Mouse (Mus musculus): ENCODE data around the gene Rreb1. TPM values are rescaled to one million over a fixed set of nuclear protein-coding genes. Genes with fewer than 3 reads are reported as not detected.

The Rreb1 gene
- polyA plus RNA-seq, 2 experiments: 19.0 to 21.4 TPM

DNA sequence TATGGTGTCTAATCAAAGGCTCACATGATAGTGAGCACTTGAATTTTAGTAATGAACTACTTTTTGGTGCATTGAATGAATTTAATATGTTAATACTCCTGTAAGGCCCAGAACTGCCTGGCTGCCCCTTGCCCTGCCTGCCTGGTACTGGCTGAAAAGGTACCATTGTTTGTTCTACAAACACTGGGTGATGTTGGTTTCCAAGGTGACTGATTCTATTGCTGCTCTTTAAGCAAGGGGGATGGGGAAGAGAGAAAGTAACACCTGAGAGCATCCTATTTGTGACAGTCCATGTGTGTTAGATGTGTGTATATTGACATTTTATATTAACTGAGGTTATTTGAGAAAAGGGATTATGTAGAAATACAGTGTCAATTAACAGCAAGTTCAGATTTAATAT lies 77.6 kb downstream of the Rreb1 start:
- H3K27ac ChIP-seq (replicated peaks; ENCODE audit: low read depth, low read length): no peak overlapping the region
- peaks cover 31% of the 10 kb centered on the region for H3K4me1 ChIP-seq (ENCODE audit: control insufficient read depth, insufficient read depth, low read length)
- no peak overlapping the region for H3K4me2 ChIP-seq (replicated peaks; ENCODE audit: low read depth, low read length, severe bottlenecking)
- no peaks in the 10 kb centered on the region for H3K27me3 ChIP-seq (ENCODE audit: control insufficient read depth, insufficient read depth, low read length)
- ATAC-seq (ENCODE audit: low FRiP score, low read depth): no peak
- H3K36me3 ChIP-seq (ENCODE audit: control insufficient read depth, insufficient read depth, low read length): no peaks in the 10 kb centered on the region
- TF ChIP-seq POLR2A (IDR thresholded peaks at IDR 0.05; ENCODE audit: borderline replicate concordance, extremely low read depth, insufficient read depth, insufficient read length): no peak
- H3K9me3 ChIP-seq (ENCODE audit: control insufficient read depth, low read length): no peaks in the 10 kb centered on the region
- no peak for DNase-seq (ENCODE audit: low spot score)
- H3K4me3 ChIP-seq (replicated peaks; ENCODE audit: low read length): no peak overlapping the region
- no peak overlapping the region for H3K9ac ChIP-seq (ENCODE audit: low read depth, low read length, severe bottlenecking)

DNA sequence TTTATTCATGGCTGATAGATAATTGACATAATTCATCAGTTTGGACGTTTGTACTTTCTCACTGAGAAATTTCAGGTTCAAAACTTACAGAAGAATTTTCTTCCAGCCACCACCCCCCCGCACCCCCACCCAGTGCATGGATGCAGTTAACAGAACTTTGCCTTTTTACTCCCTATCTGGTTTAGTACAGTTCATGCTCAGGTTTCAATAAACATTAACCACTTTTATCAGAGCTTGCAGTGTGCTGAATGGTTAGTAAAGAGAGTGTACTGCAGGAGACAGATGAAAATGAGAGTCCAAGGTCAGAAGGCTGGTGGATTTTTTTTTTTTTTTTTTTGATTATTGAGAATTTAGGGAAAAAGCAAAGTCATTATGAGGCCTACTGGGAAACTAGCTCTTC lies 78.3 kb downstream of the Rreb1 start:
- WGBS: 54% methylated on average over 2 of the region's 2 CpGs
- H3K4me1 ChIP-seq (ENCODE audit: control insufficient read depth, insufficient read depth, low read length): peaks cover 31% of the 10 kb centered on the region

DNA sequence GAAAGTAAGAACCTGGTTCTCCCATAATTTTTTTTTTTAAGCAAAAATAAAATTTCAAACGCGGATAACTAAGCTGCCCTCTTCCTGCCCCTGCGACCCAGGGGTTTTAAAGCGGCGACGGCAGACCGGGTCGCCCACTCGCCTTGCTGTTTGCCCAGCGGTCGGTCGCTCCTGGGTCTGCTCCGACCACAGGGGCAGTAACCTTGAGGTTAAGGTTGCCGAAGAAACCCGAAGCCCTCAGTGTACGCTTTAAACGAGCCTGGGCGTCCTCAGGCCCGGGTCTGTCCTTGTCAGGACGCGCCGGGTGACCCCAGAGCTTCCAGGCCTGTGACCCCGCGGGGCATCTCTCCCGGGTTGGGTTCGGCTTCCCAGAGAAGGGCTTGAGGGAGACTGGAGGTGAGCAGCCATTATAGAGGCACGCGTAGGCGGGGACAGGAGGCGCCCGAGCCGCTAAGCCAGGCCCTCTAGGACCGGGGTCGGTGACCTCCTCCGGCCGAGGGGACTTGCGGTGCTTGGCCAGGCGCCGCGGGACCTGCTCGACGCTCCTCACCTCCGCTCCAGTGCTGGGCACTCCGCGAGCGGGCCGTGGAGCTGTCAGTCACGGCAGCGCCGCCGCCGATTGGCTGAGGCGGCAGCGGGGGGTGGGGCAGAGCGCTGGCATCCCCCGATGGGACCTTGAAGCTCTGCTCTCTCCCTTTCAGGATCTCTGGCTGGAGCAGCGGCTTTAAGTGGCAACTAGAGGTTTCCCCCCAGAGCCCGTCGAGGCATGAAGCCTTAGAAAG lies 79.3 kb downstream of the Rreb1 start:
- Histone ChIP-seq H3K36me3 (ENCODE audit: control insufficient read depth, insufficient read depth, low read length) (no peaks in the 10 kb centered on the region), H3K4me1 (ENCODE audit: control insufficient read depth, insufficient read depth, low read length) (peaks cover 39% of the 10 kb centered on the region), H3K27me3 (ENCODE audit: control insufficient read depth, insufficient read depth, low read length) (no peaks in the 10 kb centered on the region)

More for the DNA sequence above, 78.3 kb downstream of the Rreb1 start:
- Histone ChIP-seq H3K27ac (replicated peaks; ENCODE audit: low read depth, low read length) (no peak overlapping the region), H3K9me3 (ENCODE audit: control insufficient read depth, low read length) (no peaks in the 10 kb centered on the region), H3K4me2 (replicated peaks; ENCODE audit: low read depth, low read length, severe bottlenecking) (no peak overlapping the region), H3K27me3 (ENCODE audit: control insufficient read depth, insufficient read depth, low read length) (no peaks in the 10 kb centered on the region), H3K4me3 (replicated peaks; ENCODE audit: low read length) (no peak overlapping the region), H3K36me3 (ENCODE audit: control insufficient read depth, insufficient read depth, low read length) (no peaks in the 10 kb centered on the region), H3K9ac (ENCODE audit: low read depth, low read length, severe bottlenecking) (no peak overlapping the region)
- ATAC-seq (ENCODE audit: low FRiP score, low read depth) (no peak), DNase-seq (ENCODE audit: low spot score) (no peak)
- no peak for TF ChIP-seq POLR2A (IDR thresholded peaks at IDR 0.05; ENCODE audit: borderline replicate concordance, extremely low read depth, insufficient read depth, insufficient read length)

DNA sequence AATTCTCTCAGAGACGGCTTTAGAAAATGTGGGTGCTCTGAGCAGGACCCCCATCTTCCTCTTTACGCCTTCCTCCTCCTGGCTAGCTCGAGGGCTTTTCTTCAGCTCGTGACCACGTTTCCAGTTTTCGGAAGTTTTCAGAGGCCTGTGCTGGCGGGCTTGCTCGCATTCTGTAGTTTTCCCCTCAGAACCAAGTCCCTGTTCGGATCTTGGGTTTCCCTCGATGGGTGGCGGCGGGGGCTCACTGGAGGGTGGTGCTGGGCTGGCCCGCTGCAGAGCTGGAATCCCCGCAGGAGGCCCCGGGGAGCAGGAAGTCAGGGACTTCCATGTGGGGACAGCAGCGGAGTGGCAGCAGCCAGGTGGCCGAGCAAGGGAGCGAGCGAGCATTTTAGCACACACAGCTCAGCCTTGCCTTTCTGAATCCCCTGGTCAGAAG lies 79.9 kb downstream of the Rreb1 start:
- peaks cover 42% of the 10 kb centered on the region for H3K4me1 ChIP-seq (ENCODE audit: control insufficient read depth, insufficient read depth, low read length)
- H3K9ac ChIP-seq (ENCODE audit: low read depth, low read length, severe bottlenecking): peak overlapping the region; percentile 72
- H3K9me3 ChIP-seq (ENCODE audit: control insufficient read depth, low read length): no peaks in the 10 kb centered on the region
- H3K4me3 ChIP-seq (replicated peaks; ENCODE audit: low read length): peak overlapping the region; percentile 56
- H3K27ac ChIP-seq (replicated peaks; ENCODE audit: low read depth, low read length): peak overlapping the region; percentile 73
- peak overlapping the region; percentile 97 for H3K4me2 ChIP-seq (replicated peaks; ENCODE audit: low read depth, low read length, severe bottlenecking)
- WGBS: 1% methylated on average over 15 of the region's 19 CpGs
- TF ChIP-seq POLR2A (IDR thresholded peaks at IDR 0.05; ENCODE audit: borderline replicate concordance, extremely low read depth, insufficient read depth, insufficient read length): no peak
- H3K36me3 ChIP-seq (ENCODE audit: control insufficient read depth, insufficient read depth, low read length): no peaks in the 10 kb centered on the region
- ATAC-seq (ENCODE audit: low FRiP score, low read depth): peak; percentile 21
- no peaks in the 10 kb centered on the region for H3K27me3 ChIP-seq (ENCODE audit: control insufficient read depth, insufficient read depth, low read length)
- no peak for DNase-seq (ENCODE audit: low spot score)

More for the DNA sequence above, 79.3 kb downstream of the Rreb1 start:
- DNase-seq (ENCODE audit: low spot score) (peak; percentile 90), ATAC-seq (ENCODE audit: low FRiP score, low read depth) (peak; percentile 90)
- H3K9me3 ChIP-seq (ENCODE audit: control insufficient read depth, low read length): no peaks in the 10 kb centered on the region
- WGBS: under 1% methylated on average over 59 of the region's 59 CpGs
- H3K27ac ChIP-seq (replicated peaks; ENCODE audit: low read depth, low read length): peak overlapping the region; percentile 73
- H3K4me3 ChIP-seq (replicated peaks; ENCODE audit: low read length): peak overlapping the region; percentile 56
- 0 out of 2 replicates have a peak, but pooled peaks have one; percentile 17 for TF ChIP-seq POLR2A (IDR thresholded peaks at IDR 0.05; ENCODE audit: borderline replicate concordance, extremely low read depth, insufficient read depth, insufficient read length)
- peak overlapping the region; percentile 72 for H3K9ac ChIP-seq (ENCODE audit: low read depth, low read length, severe bottlenecking)
- H3K4me2 ChIP-seq (replicated peaks; ENCODE audit: low read depth, low read length, severe bottlenecking): peak overlapping the region; percentile 97

DNA sequence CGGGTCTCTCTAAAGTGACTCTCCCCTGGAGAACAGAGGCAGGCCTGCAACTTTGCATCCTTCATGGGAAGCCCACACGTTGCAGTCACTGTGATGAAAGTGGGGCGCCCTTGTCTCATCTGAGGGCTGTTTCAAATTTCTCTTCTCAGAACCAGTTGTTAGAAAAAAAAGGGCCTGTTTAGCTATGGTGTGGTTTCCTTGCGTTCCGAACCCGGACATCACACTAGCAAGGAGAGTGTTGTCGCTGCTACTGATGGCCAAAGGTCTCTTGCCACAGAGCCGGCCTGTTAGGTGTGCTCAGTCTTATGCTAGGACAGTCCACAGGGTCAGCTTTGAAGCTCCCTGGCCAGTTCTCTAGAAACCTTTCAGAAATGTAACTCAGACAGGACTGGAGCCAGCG lies 80.3 kb downstream of the Rreb1 start:
- DNase-seq (ENCODE audit: low spot score): no peak
- peak overlapping the region; percentile 56 for H3K4me3 ChIP-seq (replicated peaks; ENCODE audit: low read length)
- WGBS: 34% methylated on average over 9 of the region's 9 CpGs
- H3K27ac ChIP-seq (replicated peaks; ENCODE audit: low read depth, low read length): peak overlapping the region; percentile 73; the same call in 1 of the 2 replicates
- no peaks in the 10 kb centered on the region for H3K9me3 ChIP-seq (ENCODE audit: control insufficient read depth, low read length)
- peaks cover 42% of the 10 kb centered on the region for H3K4me1 ChIP-seq (ENCODE audit: control insufficient read depth, insufficient read depth, low read length)
- H3K9ac ChIP-seq (ENCODE audit: low read depth, low read length, severe bottlenecking): peak overlapping the region; percentile 72
- H3K27me3 ChIP-seq (ENCODE audit: control insufficient read depth, insufficient read depth, low read length): no peaks in the 10 kb centered on the region
- H3K4me2 ChIP-seq (replicated peaks; ENCODE audit: low read depth, low read length, severe bottlenecking): peak overlapping the region; percentile 97
- TF ChIP-seq POLR2A (IDR thresholded peaks at IDR 0.05; ENCODE audit: borderline replicate concordance, extremely low read depth, insufficient read depth, insufficient read length): no peak
- no peak for ATAC-seq (ENCODE audit: low FRiP score, low read depth)
- no peaks in the 10 kb centered on the region for H3K36me3 ChIP-seq (ENCODE audit: control insufficient read depth, insufficient read depth, low read length)
